Mouse (Mus musculus): ENCODE data around the gene Ercc6.

DNA sequence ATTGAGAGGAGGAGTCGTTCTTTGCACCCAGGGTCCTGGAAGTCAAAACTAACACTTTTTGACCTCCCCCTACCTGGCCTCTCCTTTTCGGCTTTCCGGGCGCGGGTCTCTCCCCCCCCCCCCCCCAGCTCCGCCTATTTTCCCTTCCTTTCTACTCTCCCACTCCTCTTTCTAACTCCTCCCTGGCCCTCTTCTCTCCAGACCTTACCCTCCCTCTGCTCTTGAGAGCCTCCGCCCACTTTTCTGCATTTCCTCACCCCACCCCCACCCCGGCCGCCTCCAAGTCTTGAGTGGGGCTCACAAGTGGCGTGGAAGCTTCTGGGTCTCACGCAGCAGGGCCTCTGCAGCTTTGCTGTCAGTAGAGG lies 47.8 kb upstream of the Ercc6 start:
- TF ChIP-seq CTCF (IDR thresholded peaks at IDR 0.05; ENCODE audit: low read depth) (no peak), EP300 (optimal IDR thresholded peaks at IDR 0.05) (no peak)

All from stomach, postnatal 0 days (tissue).